Mouse (Mus musculus): Measurements from ENCODE around the gene Tpst1.

- no peak for TF ChIP-seq CTCF (IDR thresholded peaks at IDR 0.05; ENCODE audit: borderline replicate concordance, insufficient read depth, low read depth, low read length)
- no peak for TF ChIP-seq POLR2A (IDR thresholded peaks at IDR 0.05; ENCODE audit: borderline replicate concordance, insufficient read depth, low read length)
Observed at GRCm38 (mm10) chr5:130055688-130056087, 17.4 kb upstream of the Tpst1 start.
